Mouse (Mus musculus) lung, postnatal 0 days (tissue): ENCODE results near the gene Tesmin. TPM values are rescaled to one million over a fixed set of nuclear protein-coding genes. Genes with fewer than 3 reads are reported as not detected.

ENCODE experiments used
- ATAC-seq: fragments of 200-750 bp; cut with Nextera tagmentation; 2 replicates; pipeline ENCODE4 v1.8.0; 2017; ENCODE audit warnings: moderate library complexity
- DNase-seq: peaks from one replicate; pipeline ENCODE4 v3.0.0-alpha.2; 2016; ENCODE audit warnings: low spot score
- H3K27ac ChIP-seq: fragments of 300-500 bp; sonication (generic); 2 replicates; pipeline ENCODE4 v1.5.1; 2014; ENCODE audit warnings: antibody characterized with exemption, mild to moderate bottlenecking, low read length, mixed read lengths
- H3K27me3 ChIP-seq: fragments of 300-500 bp; sonication (generic); replicated peaks from 2 replicates; pipeline ENCODE4 v1.6.1; 2014; ENCODE audit warnings: low read length, mixed read lengths; ENCODE audit not compliant: insufficient read depth
- H3K36me3 ChIP-seq: fragments of 300-500 bp; sonication (generic); 2 replicates; pipeline ENCODE4 v1.6.1; 2014; ENCODE audit warnings: low read length, mixed read lengths; ENCODE audit not compliant: insufficient read depth
- H3K4me1 ChIP-seq: fragments of 300-500 bp; sonication (generic); 2 replicates; pipeline ENCODE4 v1.6.1; 2014; ENCODE audit warnings: antibody characterized with exemption, low read depth, low read length, mixed read lengths; ENCODE audit not compliant: insufficient read depth
- H3K4me2 ChIP-seq: fragments of 300-500 bp; sonication (generic); replicated peaks from 2 replicates; pipeline ENCODE4 v1.6.1; 2014; ENCODE audit warnings: low read depth, mild to moderate bottlenecking, low read length, moderate library complexity, mixed read lengths
- H3K4me3 ChIP-seq: fragments of 300-500 bp; sonication (generic); 2 replicates; pipeline ENCODE4 v1.5.1; 2014; ENCODE audit warnings: low read depth, low read length
- H3K9ac ChIP-seq: fragments of 300-500 bp; sonication (generic); replicated peaks from 2 replicates; pipeline ENCODE4 v1.6.1; 2014; ENCODE audit warnings: low read depth, mild to moderate bottlenecking
- H3K9me3 ChIP-seq: fragments of 300-500 bp; sonication (generic); 2 replicates; pipeline ENCODE4 v1.6.1; 2016; ENCODE audit warnings: low read length, mixed read lengths
- CTCF ChIP-seq: IDR thresholded peaks from 2 replicates; pipeline ENCODE4 v1.5.1; 2016; ENCODE audit warnings: antibody characterized with exemption, mild to moderate bottlenecking
- EP300 ChIP-seq: IDR thresholded peaks from 2 replicates; pipeline ENCODE4 v1.6.1; 2016; ENCODE audit warnings: antibody characterized with exemption, mild to moderate bottlenecking, control low read depth
- WGBS: fragments of 180-500 bp; shearing (Covaris S2); extraction: QIAGEN DNeasy Blood & Tissue Kit; methylation state at CpG from one replicate; pipeline ENCODE4 v1.1.7; 2014; 5-methylcytosine and 5-hydroxymethylcytosine counted together
- polyA plus RNA-seq: library from polyadenylated mRNA; unstranded; fragments of >200 nt; fragmentation: Nextera tagmentation; extraction: Ambion mirVana; gene quantifications from 2 replicates; pipeline ENCODE4 v1.2.1, GENCODE M21; 2015

The Tesmin gene
- polyA plus RNA-seq, 1 experiment from 2014 or later, result 0.68 TPM

- no peaks in the 10 kb centered on the region for H3K9me3 ChIP-seq
- no peaks in the 10 kb centered on the region for H3K27me3 ChIP-seq
- H3K4me1 ChIP-seq, result no peaks in the 10 kb centered on the region
- no peak overlapping the region for H3K27ac ChIP-seq
- H3K36me3 ChIP-seq, result no peaks in the 10 kb centered on the region
- TF ChIP-seq EP300 (no peak), CTCF (no peak)
- H3K9ac ChIP-seq, result no peak overlapping the region
- H3K4me2 ChIP-seq, result no peak overlapping the region
- DNase-seq (no peak), ATAC-seq (peak; percentile 54)
- 69% methylated on average over 6 of the region's 6 CpGs for WGBS
- no peak overlapping the region for H3K4me3 ChIP-seq
Observed at GRCm38 (mm10) chr19:3422488-3422887, 33.8 kb downstream of the Tesmin start.

- Histone ChIP-seq H3K9ac (no peak overlapping the region), H3K4me2 (no peak overlapping the region), H3K4me3 (no peak overlapping the region), H3K9me3 (no peaks in the 10 kb centered on the region), H3K36me3 (no peaks in the 10 kb centered on the region), H3K27ac (no peak overlapping the region), H3K27me3 (no peaks in the 10 kb centered on the region), H3K4me1 (no peaks in the 10 kb centered on the region)
- TF ChIP-seq EP300 (no peak), CTCF (no peak)
- DNase-seq (peak; percentile 75), ATAC-seq (peak; percentile 67)
- WGBS, result 14% methylated on average over 4 of the region's 4 CpGs
Observed at GRCm38 (mm10) chr19:3422981-3423380, 34.3 kb downstream of the Tesmin start.

DNA sequence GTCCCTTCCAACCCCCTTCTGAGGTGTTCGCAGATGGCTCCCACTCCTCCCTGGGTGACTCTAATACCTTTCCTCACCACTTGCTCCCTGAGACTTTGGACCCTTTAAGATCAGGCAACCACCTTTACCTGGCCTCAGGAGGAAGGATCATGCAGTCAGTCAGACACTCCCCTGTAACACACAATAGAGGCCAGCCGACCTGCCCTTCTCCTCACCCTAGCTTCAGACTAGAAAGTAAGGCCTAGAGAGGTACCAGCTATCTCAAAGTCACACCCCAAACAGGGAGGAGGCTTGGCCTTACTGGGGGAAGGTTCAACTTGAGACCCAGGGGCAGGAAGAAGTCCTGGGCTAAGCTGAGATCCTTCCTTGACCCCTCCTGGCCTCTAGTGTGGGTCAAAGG is 35.6 kb downstream of the Tesmin start:
- TF ChIP-seq CTCF (no peak), EP300 (no peak)
- Histone ChIP-seq H3K9ac (no peak overlapping the region), H3K27me3 (no peaks in the 10 kb centered on the region), H3K4me1 (no peaks in the 10 kb centered on the region), H3K36me3 (no peaks in the 10 kb centered on the region), H3K4me3 (no peak overlapping the region), H3K27ac (no peak overlapping the region), H3K9me3 (no peaks in the 10 kb centered on the region), H3K4me2 (no peak overlapping the region)
- ATAC-seq (0 out of 2 replicates have a peak, but pooled peaks have one; percentile 9), DNase-seq (no peak)
- WGBS, result 54% methylated on average over 2 of the region's 2 CpGs

DNA sequence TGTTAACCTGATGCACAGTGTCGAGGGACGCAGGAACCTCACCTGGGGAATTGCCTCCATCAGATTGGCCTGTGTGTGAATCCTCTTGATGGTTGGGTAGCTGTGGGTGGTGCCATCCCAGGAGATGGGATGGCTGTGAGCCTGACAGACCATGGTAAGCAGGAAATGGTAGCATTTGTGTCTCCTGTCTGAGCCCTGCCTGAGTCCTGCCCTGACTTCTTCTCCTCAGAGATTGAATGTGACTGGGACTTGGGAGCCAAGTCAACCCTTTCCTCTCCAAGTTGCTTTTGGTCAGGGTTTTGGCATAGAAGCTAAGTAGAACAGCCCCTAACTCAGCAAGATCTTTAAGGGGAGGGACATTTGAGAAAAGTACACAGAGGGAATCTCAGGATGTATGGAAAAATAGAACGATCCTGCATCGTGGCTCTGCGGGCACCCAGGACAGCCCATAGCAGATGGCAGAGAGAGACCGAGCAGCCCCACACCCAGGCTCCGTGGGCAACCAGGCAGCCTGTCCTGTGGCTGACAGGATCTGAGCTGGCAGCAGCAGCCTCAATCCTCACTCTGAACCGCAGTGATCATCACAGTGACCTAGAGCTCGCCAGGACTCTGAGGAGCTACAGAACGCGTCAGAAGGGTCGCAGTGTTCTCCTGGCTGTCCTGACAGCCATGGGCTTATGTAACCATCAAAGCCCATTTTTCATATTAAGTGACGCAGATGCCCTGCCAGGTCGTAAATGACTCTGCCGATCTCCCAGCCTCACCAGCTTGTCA is 39.6 kb downstream of the Tesmin start:
- H3K36me3 ChIP-seq, result no peaks in the 10 kb centered on the region
- H3K27ac ChIP-seq, result no peak overlapping the region
- no peaks in the 10 kb centered on the region for H3K4me1 ChIP-seq
- no peak for ATAC-seq
- H3K9me3 ChIP-seq, result no peaks in the 10 kb centered on the region
- WGBS, result 66% methylated on average over 15 of the region's 15 CpGs
- no peak overlapping the region for H3K9ac ChIP-seq
- H3K4me2 ChIP-seq, result no peak overlapping the region
- no peak for DNase-seq
- TF ChIP-seq CTCF (no peak), EP300 (no peak)
- no peaks in the 10 kb centered on the region for H3K27me3 ChIP-seq
- no peak overlapping the region for H3K4me3 ChIP-seq

DNA sequence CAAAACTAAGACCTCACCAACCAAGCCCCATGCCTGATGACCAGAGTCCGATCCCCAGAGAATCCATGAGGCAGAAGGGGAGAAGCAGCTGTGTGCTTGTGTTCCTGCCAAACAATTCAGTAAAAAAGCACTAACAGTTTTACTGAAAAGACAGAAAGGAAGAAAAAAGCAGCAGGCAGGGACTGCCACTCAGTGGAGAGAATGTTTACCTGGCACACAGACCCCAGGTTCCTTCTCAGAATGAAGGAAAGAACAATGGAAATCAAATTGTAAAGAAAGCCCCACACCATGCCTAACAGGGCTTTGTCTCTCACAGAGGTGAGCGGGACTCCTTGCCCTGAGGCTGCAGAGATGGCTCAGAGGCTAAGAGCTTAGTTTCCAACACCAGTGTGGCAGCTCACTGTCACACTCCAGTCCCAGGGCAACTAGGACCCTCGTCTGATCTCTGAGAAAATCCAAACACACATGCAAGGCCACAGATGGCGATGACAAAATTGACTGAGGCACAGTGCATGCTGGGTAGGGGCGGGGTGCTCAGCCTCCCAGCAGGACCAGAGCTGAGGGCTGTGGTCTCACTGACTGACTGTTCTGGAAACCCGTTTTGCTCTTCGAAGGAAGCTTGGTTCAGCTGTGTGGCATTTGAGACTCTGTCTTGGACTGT is 40.6 kb downstream of the Tesmin start:
- H3K27me3 ChIP-seq, result no peaks in the 10 kb centered on the region
- no peak overlapping the region for H3K4me2 ChIP-seq
- H3K4me1 ChIP-seq, result no peaks in the 10 kb centered on the region
- WGBS, result 37% methylated on average over 7 of the region's 7 CpGs
- no peak overlapping the region for H3K9ac ChIP-seq
- no peak overlapping the region for H3K4me3 ChIP-seq
- TF ChIP-seq EP300 (no peak), CTCF (no peak)
- DNase-seq (peak; percentile 16), ATAC-seq (no peak)
- no peaks in the 10 kb centered on the region for H3K9me3 ChIP-seq
- no peak overlapping the region for H3K27ac ChIP-seq
- H3K36me3 ChIP-seq, result no peaks in the 10 kb centered on the region

DNA sequence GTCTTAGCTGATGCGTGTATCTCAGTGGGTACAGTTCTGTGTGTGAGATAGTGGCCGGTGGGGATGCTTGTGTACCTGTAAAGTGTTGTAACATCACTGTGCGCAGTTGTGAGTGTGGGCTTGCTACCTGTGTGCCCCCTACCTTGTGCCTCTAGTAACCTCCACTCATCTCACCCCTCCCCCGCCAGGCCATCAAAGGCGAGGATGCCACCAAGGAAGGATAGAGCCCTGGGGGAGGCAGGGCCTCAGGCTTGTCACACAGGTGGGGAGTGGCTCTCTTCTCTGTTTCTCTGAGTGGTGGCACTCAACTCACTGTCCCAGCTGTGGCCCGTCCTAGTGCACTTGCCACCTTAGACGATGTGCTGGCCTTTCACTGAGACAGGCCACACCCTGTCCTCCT is 42.4 kb downstream of the Tesmin start:
- TF ChIP-seq CTCF (no peak), EP300 (no peak)
- no peaks in the 10 kb centered on the region for H3K9me3 ChIP-seq
- H3K4me1 ChIP-seq, result no peaks in the 10 kb centered on the region
- DNase-seq, result no peak
- no peak for ATAC-seq
- H3K4me3 ChIP-seq, result no peak overlapping the region
- no peaks in the 10 kb centered on the region for H3K36me3 ChIP-seq
- no peak overlapping the region for H3K9ac ChIP-seq
- no peak overlapping the region for H3K4me2 ChIP-seq
- no peak overlapping the region for H3K27ac ChIP-seq
- no peaks in the 10 kb centered on the region for H3K27me3 ChIP-seq
- 66% methylated on average over 7 of the region's 7 CpGs for WGBS
